Mouse (Mus musculus): Measurements from ENCODE around the gene Elmod3.

GRCm38 (mm10) chr6:72644576-72644975 lies 46.4 kb upstream of the Elmod3 start:
- no peak for TF ChIP-seq CTCF (IDR thresholded peaks at IDR 0.05; ENCODE audit: insufficient read depth, low read length)
- no peak for TF ChIP-seq POLR2A (IDR thresholded peaks at IDR 0.05; ENCODE audit: borderline replicate concordance, extremely low read depth, low read depth, low read length)

Measured in lung, adult 2 months (tissue).